Mouse (Mus musculus) heart, adult 2 months (tissue): ENCODE measurements around the gene Fanci. TPM values are rescaled to one million over a fixed set of nuclear protein-coding genes. Genes with fewer than 3 reads are reported as not detected.

Source experiments
- DNase-seq, 2 experiments: peaks; one replicate each; pipeline ENCODE4 v3.0.0; 2021
- H3K27ac ChIP-seq: fragments of 200-600 bp; 2 replicates; pipeline ENCODE4 v1.8.1; 2022
- H3K27me3 ChIP-seq: fragments of 200-500 bp; 2 replicates; pipeline ENCODE4 v1.6.1; 2012; ENCODE audit warnings: mild to moderate bottlenecking, low read length, inconsistent platforms, mixed read lengths; ENCODE audit not compliant: control insufficient read depth, insufficient read depth
- H3K36me3 ChIP-seq: fragments of 200-500 bp; 2 replicates; pipeline ENCODE4 v1.6.1; 2012; ENCODE audit warnings: low read length, inconsistent platforms; ENCODE audit not compliant: control insufficient read depth, insufficient read depth
- H3K4me1 ChIP-seq: fragments of 200-500 bp; 2 replicates; pipeline ENCODE4 v1.6.1; 2011; ENCODE audit warnings: low read length; ENCODE audit not compliant: control insufficient read depth, insufficient read depth
- H3K4me3 ChIP-seq: fragments of 200-600 bp; 2 replicates; pipeline ENCODE4 v1.8.1; 2022
- H3K79me2 ChIP-seq: fragments of 200-500 bp; replicated peaks from 2 replicates; pipeline ENCODE4 v1.6.1; 2012; ENCODE audit warnings: mild to moderate bottlenecking, inconsistent platforms, low read length, moderate library complexity, mixed read lengths; ENCODE audit not compliant: control insufficient read depth, insufficient read depth
- H3K9ac ChIP-seq: fragments of 200-500 bp; 2 replicates; pipeline ENCODE4 v1.6.1; 2012; ENCODE audit warnings: low read depth, mild to moderate bottlenecking, control low read depth, inconsistent platforms, low read length, mixed read lengths
- CTCF ChIP-seq: fragments of 200-600 bp; IDR thresholded peaks from 2 replicates; pipeline ENCODE4 v1.8.1; 2022; ENCODE audit warnings: antibody characterized with exemption, mild to moderate bottlenecking, moderate library complexity
- EP300 ChIP-seq: fragments of 200-500 bp; IDR thresholded peaks from 2 replicates; pipeline ENCODE4 v1.6.1; 2011; ENCODE audit warnings: low read depth, low read length, control low read depth; ENCODE audit not compliant: insufficient read depth
- POLR2A ChIP-seq: fragments of 200-500 bp; IDR thresholded peaks from 2 replicates; pipeline ENCODE4 v1.6.1; 2011; ENCODE audit warnings: mild to moderate bottlenecking, low read depth, low read length, control low read depth; ENCODE audit not compliant: insufficient read depth
- WGBS: fragments of 180-500 bp; shearing (Covaris S2); methylation state at CpG from one replicate; pipeline ENCODE4 v1.1.7; 2018; 5-methylcytosine and 5-hydroxymethylcytosine counted together
- intact Hi-C: fragments of 180-260 bp; cut with DNase I; formaldehyde crosslinking; loops from one replicate; pipeline ENCODE4 v1.15.1; 2025
- polyA plus RNA-seq: library from polyadenylated mRNA; depleted of rRNA; stranded (reverse); fragments of >200 nt; gene quantifications from 2 replicates; pipeline ENCODE4 v1.2.3, GENCODE M21; 2012; rRNA removed
- total RNA-seq, 2 experiments: library from RNA; stranded (reverse); gene quantifications; 2 replicates each; pipeline ENCODE4 v1.2.3; 2021

Gene Fanci
- total and polyA plus RNA-seq, 3 experiments, result 0.08 to 0.34 (median 0.23) TPM

DNA sequence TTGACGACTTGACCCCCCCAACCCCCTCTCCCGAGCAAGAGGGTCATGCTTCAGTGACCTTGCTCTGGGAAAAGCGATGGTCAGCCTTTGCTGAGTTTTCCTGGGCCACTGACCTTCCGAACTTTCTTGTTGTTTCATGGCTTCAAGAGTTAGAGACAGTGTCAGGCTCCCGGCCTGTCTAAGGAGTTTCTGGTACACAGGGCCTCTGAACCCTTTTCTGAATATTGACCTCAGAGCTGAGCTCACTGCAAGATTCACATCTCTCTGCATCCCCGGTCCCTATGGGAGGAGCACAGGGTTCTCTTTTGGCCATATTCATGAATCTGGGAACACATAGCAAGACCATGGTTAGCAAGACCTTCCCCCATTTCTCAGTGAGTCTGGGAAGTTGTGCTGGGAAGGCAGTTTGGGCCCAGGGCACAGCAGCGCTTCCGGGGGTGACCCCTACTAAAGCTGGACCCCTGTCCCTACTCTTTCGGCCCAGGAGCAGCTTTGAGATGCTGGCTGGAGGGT lies 105.1 kb downstream of the Fanci start:
- Histone ChIP-seq H3K27me3 (peaks cover 15% of the 10 kb centered on the region), H3K9ac (no peak overlapping the region), H3K79me2 (no peaks in the 10 kb centered on the region), H3K36me3 (no peaks in the 10 kb centered on the region), H3K4me1 (no peaks in the 10 kb centered on the region), H3K27ac (no peak overlapping the region), H3K4me3 (no peak overlapping the region)
- intact Hi-C loops, result loop anchor here (1.0 to 2.0 kb wide), 5 partner anchors 38 to 231 kb away; no protein-coding TSS in a partner anchor
- no peak for DNase-seq
- no peak for TF ChIP-seq EP300
- TF ChIP-seq CTCF, result no peak
- WGBS, result 28% methylated on average over 9 of the region's 9 CpGs

GRCm38 (mm10) chr7:79497701-79498115 lies 106.0 kb downstream of the Fanci start:
- H3K4me3 ChIP-seq, result no peak overlapping the region
- H3K27ac ChIP-seq, result no peak overlapping the region
- H3K4me1 ChIP-seq, result no peaks in the 10 kb centered on the region
- H3K27me3 ChIP-seq, result peaks cover 16% of the 10 kb centered on the region
- 14% methylated on average over 20 of the region's 20 CpGs for WGBS
- H3K36me3 ChIP-seq, result no peaks in the 10 kb centered on the region
- no peak overlapping the region for H3K9ac ChIP-seq
- intact Hi-C loops, result loop anchor here (2.0 kb wide), 1 partner anchor 37 kb away; no protein-coding TSS in a partner anchor
- no peak for DNase-seq
- H3K79me2 ChIP-seq, result no peaks in the 10 kb centered on the region
- TF ChIP-seq POLR2A (no peak), CTCF (no peak), EP300 (no peak)

DNA sequence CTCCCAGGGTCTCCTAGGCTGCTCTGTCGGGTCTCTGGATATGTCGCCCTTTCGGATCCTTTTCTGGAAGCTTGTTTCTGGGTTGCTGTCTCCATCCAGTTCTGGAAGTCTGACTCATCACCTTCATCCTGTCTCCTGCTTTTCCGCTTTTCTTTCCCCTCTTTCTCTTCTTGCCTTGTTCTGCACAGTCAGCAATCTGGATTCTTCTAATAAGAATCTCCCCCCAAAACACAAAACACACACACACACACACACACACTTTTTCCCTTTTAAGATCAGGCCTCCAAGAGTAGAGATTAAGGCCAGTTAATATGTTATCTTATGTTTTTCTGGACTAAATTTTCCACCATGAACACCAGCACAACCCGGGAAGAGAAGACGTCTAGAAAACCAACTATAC lies 106.6 kb downstream of the Fanci start:
- Histone ChIP-seq H3K4me3 (no peak overlapping the region), H3K36me3 (no peaks in the 10 kb centered on the region), H3K27me3 (peaks cover 16% of the 10 kb centered on the region), H3K9ac (no peak overlapping the region), H3K27ac (no peak overlapping the region), H3K79me2 (no peaks in the 10 kb centered on the region), H3K4me1 (no peaks in the 10 kb centered on the region)
- TF ChIP-seq CTCF (no peak), EP300 (no peak), POLR2A (no peak)
- WGBS, result 13% methylated on average over 6 of the region's 6 CpGs
- no peak for DNase-seq
- intact Hi-C loops, result no loop called here

DNA sequence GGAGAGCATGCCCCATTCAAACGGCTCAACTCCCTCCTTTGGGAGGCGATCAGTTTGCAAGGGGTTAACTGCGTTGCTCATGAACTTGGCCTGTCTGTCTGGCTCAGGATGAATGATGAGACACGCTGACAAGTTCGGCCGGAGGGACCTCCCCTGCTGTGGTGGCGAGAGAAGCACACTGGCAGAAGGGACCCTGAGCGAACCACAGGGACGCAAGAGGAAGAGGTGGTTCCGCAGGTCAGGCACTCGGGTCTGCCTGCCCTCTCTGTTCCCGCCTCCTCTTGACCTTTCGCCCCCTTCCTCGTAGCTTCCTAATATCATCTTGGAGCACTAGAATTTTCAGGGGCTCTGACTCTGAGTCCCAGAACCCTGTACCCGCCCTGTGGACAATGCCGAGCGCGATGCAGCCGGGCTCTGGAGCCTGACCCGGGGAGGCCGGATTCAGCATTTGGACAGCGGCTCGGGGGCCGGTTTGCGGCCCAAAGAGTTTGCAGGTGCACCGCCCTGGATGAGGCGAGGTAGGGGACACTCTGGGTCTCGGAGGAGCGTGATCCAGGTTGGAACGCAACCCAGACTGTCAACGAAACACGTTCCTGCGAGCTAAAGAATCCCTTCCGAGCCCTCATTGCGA lies 107.4 kb downstream of the Fanci start:
- TF ChIP-seq POLR2A (no peak), CTCF (no peak), EP300 (no peak)
- no peak overlapping the region for H3K9ac ChIP-seq
- no peaks in the 10 kb centered on the region for H3K79me2 ChIP-seq
- no peak overlapping the region for H3K4me3 ChIP-seq
- H3K36me3 ChIP-seq, result no peaks in the 10 kb centered on the region
- H3K27me3 ChIP-seq, result peaks cover 19% of the 10 kb centered on the region
- no peak overlapping the region for H3K27ac ChIP-seq
- H3K4me1 ChIP-seq, result no peaks in the 10 kb centered on the region
- 3% methylated on average over 35 of the region's 35 CpGs for WGBS
- DNase-seq, result peak in 1 of 2 experiments; percentile 62
- intact Hi-C loops, result no loop called here

Other genes with a start within 250 kb of the Fanci start
- 100 to 1,000 TPM; 122 to 133 TPM for gene Mfge8, start 242.9 kb upstream of the Fanci start, total RNA-seq
- gene Mfge8, start 242.9 kb upstream of the Fanci start, polyA plus RNA-seq, result 172 and 178 TPM in 2 replicates
- 10 to 100 TPM; 33.8 to 36.3 TPM for gene Abhd2, start 118.7 kb upstream of the Fanci start, total RNA-seq
- gene Abhd2, start 118.7 kb upstream of the Fanci start, polyA plus RNA-seq, result 8.4 and 15.8 TPM in 2 replicates
- gene Rlbp1, start 4.9 kb upstream of the Fanci start, total RNA-seq, result not detected
- not detected in 2 replicates for gene Rlbp1, start 4.9 kb upstream of the Fanci start, polyA plus RNA-seq
- 10 to 100 TPM; 53.0 to 66.5 TPM for gene Polg, start 74.4 kb downstream of the Fanci start, total RNA-seq
- 40.5 and 59.0 TPM in 2 replicates for gene Polg, start 74.4 kb downstream of the Fanci start, polyA plus RNA-seq
- not detected for gene Rhcg, start 225.7 kb downstream of the Fanci start, total RNA-seq
- not detected in 2 replicates for gene Rhcg, start 225.7 kb downstream of the Fanci start, polyA plus RNA-seq